Mouse (Mus musculus) kidney, postnatal 0 days (tissue): ENCODE measurements at regions not wholly inside any gene's neighbourhood (a gene's known extent, or its start where the extent isn't known, plus 50 kb on each side); places are given as distances from the start of the nearest gene placed in this dataset.

Experiments used
- ATAC-seq: fragments of 200-750 bp; cut with Nextera tagmentation; replicated peaks from 2 replicates; pipeline ENCODE4 v1.8.0; 2017; ENCODE audit warnings: low read depth, moderate number of reproducible peaks, moderate TSS enrichment, moderate library complexity; ENCODE audit not compliant: low FRiP score
- DNase-seq: peaks from one replicate; pipeline ENCODE4 v3.0.0-alpha.2; 2016; ENCODE audit warnings: low spot score
- H3K27ac ChIP-seq: fragments of 300-500 bp; sonication (generic); 2 replicates; pipeline ENCODE4 v1.5.1; 2014; ENCODE audit warnings: mild to moderate bottlenecking
- H3K27me3 ChIP-seq: fragments of 300-500 bp; sonication (generic); 2 replicates; pipeline ENCODE4 v1.6.1; 2014; ENCODE audit warnings: low read length, mixed read lengths; ENCODE audit not compliant: insufficient read depth
- H3K36me3 ChIP-seq: fragments of 300-500 bp; sonication (generic); 2 replicates; pipeline ENCODE4 v1.6.1; 2014; ENCODE audit warnings: low read length, mixed read lengths; ENCODE audit not compliant: insufficient read depth
- H3K4me1 ChIP-seq: fragments of 300-500 bp; sonication (generic); replicated peaks from 2 replicates; pipeline ENCODE4 v1.6.1; 2014; ENCODE audit warnings: antibody characterized with exemption, low read length, mixed read lengths; ENCODE audit not compliant: insufficient read depth
- H3K4me2 ChIP-seq: fragments of 300-500 bp; sonication (generic); 2 replicates; pipeline ENCODE4 v1.6.1; 2014; ENCODE audit warnings: mild to moderate bottlenecking, low read length, moderate library complexity, mixed read lengths
- H3K4me3 ChIP-seq: fragments of 300-500 bp; sonication (generic); replicated peaks from 2 replicates; pipeline ENCODE4 v1.5.1; 2014; ENCODE audit warnings: low read depth, low read length
- H3K9ac ChIP-seq: fragments of 300-500 bp; sonication (generic); 2 replicates; pipeline ENCODE4 v1.6.1; 2014; ENCODE audit warnings: low read depth, low read length
- H3K9me3 ChIP-seq: fragments of 300-500 bp; sonication (generic); replicated peaks from 2 replicates; pipeline ENCODE4 v1.6.1; 2016; ENCODE audit warnings: low read length, inconsistent platforms, mixed read lengths
- CTCF ChIP-seq: IDR thresholded peaks from 2 replicates; pipeline ENCODE4 v1.5.1; 2016; ENCODE audit warnings: antibody characterized with exemption, low read depth, mild to moderate bottlenecking, moderate library complexity
- WGBS: fragments of 180-500 bp; shearing (Covaris S2); extraction: QIAGEN DNeasy Blood & Tissue Kit; methylation state at CpG from one replicate; pipeline ENCODE4 v1.1.7; 2014; 5-methylcytosine and 5-hydroxymethylcytosine counted together

- H3K4me2 ChIP-seq, result no peak overlapping the region
- H3K27me3 ChIP-seq, result no peaks in the 10 kb centered on the region
- DNase-seq, result no peak
- TF ChIP-seq CTCF, result no peak
- H3K9ac ChIP-seq, result no peak overlapping the region
- no peak overlapping the region for H3K4me3 ChIP-seq
- H3K36me3 ChIP-seq, result no peaks in the 10 kb centered on the region
- H3K4me1 ChIP-seq, result no peaks in the 10 kb centered on the region
- H3K27ac ChIP-seq, result no peak overlapping the region
- WGBS, result 88% methylated on average over 3 of the region's 3 CpGs
- H3K9me3 ChIP-seq, result no peaks in the 10 kb centered on the region
- no peak for ATAC-seq
These were observed 233.1 kb downstream of the Ikzf2 start for GRCm38 (mm10) chr1:69453991-69454390.

GRCm38 (mm10) chr1:69452910-69453309 is 234.1 kb downstream of the Ikzf2 start:
- ATAC-seq, result no peak
- H3K27me3 ChIP-seq, result no peaks in the 10 kb centered on the region
- no peak for TF ChIP-seq CTCF
- no peak for DNase-seq
- H3K9ac ChIP-seq, result no peak overlapping the region
- H3K27ac ChIP-seq, result no peak overlapping the region
- H3K4me1 ChIP-seq, result no peaks in the 10 kb centered on the region
- no peak overlapping the region for H3K4me2 ChIP-seq
- no peaks in the 10 kb centered on the region for H3K9me3 ChIP-seq
- H3K4me3 ChIP-seq, result no peak overlapping the region
- H3K36me3 ChIP-seq, result no peaks in the 10 kb centered on the region

DNA sequence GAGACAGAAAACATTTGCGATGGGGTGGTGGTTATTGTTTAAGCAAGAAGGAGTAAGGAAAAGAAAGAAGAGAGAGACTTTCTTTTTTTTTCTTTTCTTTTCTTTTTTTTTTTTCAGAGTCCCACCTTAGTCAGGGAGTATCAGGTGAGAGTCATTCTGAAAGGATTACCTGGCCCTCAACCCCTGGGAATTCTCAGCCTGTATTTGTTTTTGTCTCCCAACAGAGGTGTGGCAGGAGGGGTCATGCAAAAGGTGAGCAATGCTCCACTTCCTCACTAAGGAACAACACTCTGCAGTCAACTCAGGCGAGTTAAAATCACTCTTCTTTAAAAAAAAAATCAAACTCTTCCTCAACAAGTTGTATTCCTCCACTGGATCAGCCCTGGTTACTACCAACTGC is 236.6 kb downstream of the Ikzf2 start:
- no peaks in the 10 kb centered on the region for H3K4me1 ChIP-seq
- no peaks in the 10 kb centered on the region for H3K9me3 ChIP-seq
- no peak overlapping the region for H3K4me3 ChIP-seq
- H3K9ac ChIP-seq, result no peak overlapping the region
- no peaks in the 10 kb centered on the region for H3K27me3 ChIP-seq
- H3K4me2 ChIP-seq, result no peak overlapping the region
- no peak overlapping the region for H3K27ac ChIP-seq
- WGBS, result 64% methylated on average over 2 of the region's 2 CpGs
- no peak for DNase-seq
- H3K36me3 ChIP-seq, result no peaks in the 10 kb centered on the region
- no peak for ATAC-seq
- no peak for TF ChIP-seq CTCF

DNA sequence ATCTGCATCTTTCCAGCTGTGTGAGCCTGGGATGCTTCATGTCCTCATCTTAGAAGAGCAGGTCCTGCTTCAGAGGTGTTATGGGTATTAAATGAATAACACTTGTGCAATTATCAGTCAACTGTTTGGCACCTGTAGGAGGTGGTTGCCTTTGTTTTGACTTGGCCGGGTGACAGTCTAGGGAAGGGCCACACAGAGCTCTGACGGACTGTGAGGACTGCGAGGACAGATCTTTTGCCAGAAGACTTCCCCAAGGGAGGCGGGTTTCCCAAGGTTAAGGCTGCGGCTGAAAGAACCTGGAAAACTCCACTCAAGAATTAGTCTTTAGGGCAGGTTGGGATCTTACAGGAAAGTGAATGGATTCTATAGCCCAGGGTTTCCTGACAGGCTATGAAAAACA is 239.8 kb downstream of the Ikzf2 start:
- Histone ChIP-seq H3K4me3 (no peak overlapping the region), H3K4me1 (no peaks in the 10 kb centered on the region), H3K9me3 (no peaks in the 10 kb centered on the region), H3K36me3 (no peaks in the 10 kb centered on the region), H3K27me3 (no peaks in the 10 kb centered on the region), H3K4me2 (no peak overlapping the region), H3K9ac (no peak overlapping the region), H3K27ac (no peak overlapping the region)
- ATAC-seq (no peak), DNase-seq (no peak)
- no peak for TF ChIP-seq CTCF
- 69% methylated on average over 5 of the region's 5 CpGs for WGBS

GRCm38 (mm10) chr1:69444722-69445121 is 242.3 kb downstream of the Ikzf2 start:
- no peak for DNase-seq
- Histone ChIP-seq H3K4me1 (no peaks in the 10 kb centered on the region), H3K27me3 (no peaks in the 10 kb centered on the region), H3K9me3 (no peaks in the 10 kb centered on the region), H3K4me2 (no peak overlapping the region), H3K4me3 (no peak overlapping the region), H3K27ac (no peak overlapping the region), H3K9ac (no peak overlapping the region), H3K36me3 (no peaks in the 10 kb centered on the region)
- 86% methylated on average over 4 of the region's 4 CpGs for WGBS
- no peak for ATAC-seq
- no peak for TF ChIP-seq CTCF

DNA sequence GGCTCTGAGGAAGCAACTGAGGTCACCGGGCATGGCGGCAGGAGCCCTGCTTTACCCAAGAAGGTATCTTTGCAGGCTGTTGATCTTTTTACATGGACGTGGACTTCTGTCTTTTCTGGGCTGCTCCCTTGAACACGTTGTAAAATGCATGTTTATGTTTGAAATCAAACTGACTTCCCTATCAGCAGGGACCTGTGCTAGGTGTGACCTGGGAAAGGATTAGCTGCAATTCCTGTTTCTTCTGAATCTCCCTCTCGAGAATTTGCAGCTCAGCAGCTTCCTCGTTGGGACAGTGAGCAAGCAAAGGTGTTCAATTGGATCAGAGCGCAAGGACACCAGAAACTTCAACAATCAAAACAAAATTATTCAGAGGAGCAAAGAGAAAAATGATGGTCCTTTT is 243.6 kb downstream of the Ikzf2 start:
- WGBS, result 50% methylated on average over 7 of the region's 7 CpGs
- H3K27ac ChIP-seq, result no peak overlapping the region
- H3K9ac ChIP-seq, result no peak overlapping the region
- H3K4me1 ChIP-seq, result no peaks in the 10 kb centered on the region
- no peak for TF ChIP-seq CTCF
- ATAC-seq, result no peak
- H3K9me3 ChIP-seq, result no peaks in the 10 kb centered on the region
- H3K36me3 ChIP-seq, result no peaks in the 10 kb centered on the region
- H3K4me2 ChIP-seq, result no peak overlapping the region
- H3K27me3 ChIP-seq, result no peaks in the 10 kb centered on the region
- no peak for DNase-seq
- no peak overlapping the region for H3K4me3 ChIP-seq

DNA sequence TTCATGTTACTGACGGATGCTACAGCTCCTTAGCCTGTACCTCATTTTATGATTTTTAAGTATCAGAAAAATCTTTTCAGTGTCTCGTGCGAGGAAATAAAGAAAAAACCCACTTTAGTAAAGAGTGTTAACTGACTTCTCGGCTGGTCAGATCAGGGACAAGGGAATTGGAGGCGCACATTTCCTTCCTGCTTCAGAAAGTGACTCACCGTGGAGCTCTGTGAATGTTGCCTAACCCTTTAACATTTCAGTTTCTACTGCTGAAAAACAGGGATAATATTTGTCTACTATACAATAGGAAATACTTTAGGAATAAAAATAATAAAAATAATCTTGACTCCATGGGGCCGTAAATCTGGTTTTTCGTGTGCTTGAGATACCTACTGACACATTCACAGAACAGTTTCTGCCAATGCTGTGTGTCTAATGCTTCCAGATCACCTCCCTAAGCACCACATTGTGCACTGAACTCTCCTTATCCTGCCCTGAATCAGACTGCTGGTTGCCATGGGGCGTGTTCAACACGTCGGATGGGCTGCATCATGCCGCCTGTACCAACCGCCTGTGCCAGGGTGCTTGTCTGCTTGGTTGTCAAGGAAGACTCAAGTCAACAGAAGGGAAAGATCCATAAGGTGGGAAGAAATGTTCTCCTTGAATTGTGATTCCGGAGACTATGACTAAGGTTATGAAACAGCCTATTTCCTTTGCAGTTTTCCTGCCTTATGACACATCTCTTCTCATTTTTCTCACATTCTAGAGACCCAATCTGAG is 246.3 kb downstream of the Ikzf2 start:
- DNase-seq, result no peak
- H3K4me1 ChIP-seq, result no peaks in the 10 kb centered on the region
- no peak for TF ChIP-seq CTCF
- no peaks in the 10 kb centered on the region for H3K27me3 ChIP-seq
- H3K36me3 ChIP-seq, result no peaks in the 10 kb centered on the region
- no peaks in the 10 kb centered on the region for H3K9me3 ChIP-seq
- WGBS, result 87% methylated on average over 14 of the region's 14 CpGs
- ATAC-seq, result no peak
- H3K27ac ChIP-seq, result no peak overlapping the region
- no peak overlapping the region for H3K4me3 ChIP-seq
- no peak overlapping the region for H3K9ac ChIP-seq
- H3K4me2 ChIP-seq, result no peak overlapping the region
